Mouse (Mus musculus): ENCODE results near the gene Fbxo36. TPM values are rescaled to one million over a fixed set of nuclear protein-coding genes. Genes with fewer than 3 reads are reported as not detected.
A peak's percentile ranks its signal among the peaks of the same experiment; 100 is the strongest.

The Fbxo36 gene
- total RNA-seq (2014; fragmentation: Nextera tagmentation) (6.5 and 8.7 TPM in 2 replicates), total RNA-seq (2017) (0.41 and 0.78 TPM in 2 replicates)

DNA sequence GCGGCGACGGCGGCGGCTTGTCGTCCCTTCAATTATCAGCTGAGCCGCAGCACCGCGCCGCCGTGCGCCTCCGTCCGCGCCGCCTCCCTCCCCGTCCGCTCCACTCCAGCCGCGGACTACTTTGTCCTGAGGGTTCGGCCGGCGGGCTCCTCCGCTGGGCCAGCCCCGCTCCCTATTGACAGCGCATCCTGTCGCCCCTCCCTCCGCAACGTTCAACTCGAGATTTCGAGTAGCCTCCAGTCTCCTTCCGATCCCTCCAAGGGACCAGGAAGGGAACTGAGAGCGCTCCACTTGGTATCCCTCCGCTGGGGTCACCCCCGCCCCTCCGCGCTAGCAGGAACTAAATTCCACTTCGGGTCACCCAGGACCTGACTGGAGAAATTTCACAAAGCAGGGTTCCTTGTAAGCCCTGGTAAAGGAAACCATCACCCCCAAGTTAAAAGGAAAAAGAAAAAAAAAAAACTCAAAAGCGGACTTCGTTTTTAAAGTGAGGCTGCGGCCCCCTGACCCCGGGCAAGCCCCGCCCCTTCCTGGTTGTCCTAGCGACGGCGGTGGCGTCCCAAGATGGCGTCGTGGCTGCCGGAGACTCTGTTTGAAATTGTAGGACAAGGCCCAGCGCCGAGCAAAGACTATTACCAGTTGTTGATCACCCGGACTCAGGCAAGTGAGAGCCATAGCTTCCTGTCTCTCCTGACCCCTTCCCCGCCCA, at the start of gene Fbxo36:
TSS of gene Fbxo36 (plus strand) at position 533 of the 709 bp plus-strand sequence.
- ATAC-seq (replicated peaks; ENCODE audit: poor library complexity, severe bottlenecking), result peak; percentile 87

GRCm38 (mm10) chr1:84791393-84791792, 48.2 kb upstream of the Fbxo36 start:
- ATAC-seq (replicated peaks; ENCODE audit: poor library complexity, severe bottlenecking), result no peak

DNA sequence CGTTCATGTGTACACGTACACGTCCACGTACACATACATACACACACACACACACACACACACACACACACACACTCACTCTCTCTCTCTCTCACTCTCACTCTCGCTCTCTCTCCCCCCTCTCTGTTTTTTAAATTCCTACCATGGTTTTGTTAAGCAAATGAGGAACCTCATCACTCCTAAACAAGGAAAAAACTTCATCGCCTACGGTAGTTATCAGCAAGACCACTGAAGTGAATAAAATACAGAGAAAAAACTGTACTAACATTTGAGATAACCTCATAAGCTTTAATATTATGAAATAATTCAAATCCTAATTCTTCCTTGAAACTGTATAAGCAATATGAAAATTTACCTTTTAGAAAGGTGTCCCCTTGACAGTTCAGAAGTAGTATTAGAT, 44.3 kb upstream of the Fbxo36 start:
- no peak for ATAC-seq (replicated peaks; ENCODE audit: poor library complexity, severe bottlenecking)

- peak; percentile 86 for ATAC-seq (replicated peaks; ENCODE audit: poor library complexity, severe bottlenecking)
Observed at GRCm38 (mm10) chr1:84799166-84799565, 40.5 kb upstream of the Fbxo36 start.

DNA sequence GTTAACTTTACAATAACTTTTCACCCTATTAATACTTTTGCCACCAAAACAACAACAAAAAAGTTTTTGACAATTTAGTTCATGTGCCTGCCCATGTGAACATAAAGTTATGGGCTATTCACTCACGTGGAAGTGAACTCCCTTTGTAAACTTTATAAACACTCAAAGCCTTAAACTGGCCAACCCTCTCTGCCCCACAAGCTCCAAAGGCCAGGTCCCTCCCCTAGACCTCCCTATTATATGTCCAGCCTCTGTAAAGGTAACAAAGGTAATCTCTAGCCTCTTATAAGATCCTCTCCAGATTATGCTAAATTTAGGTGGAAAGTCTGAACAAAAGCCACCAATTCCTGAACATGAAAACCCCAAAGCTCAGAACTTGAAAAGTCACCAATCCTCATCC, 35.9 kb upstream of the Fbxo36 start:
- ATAC-seq (replicated peaks; ENCODE audit: poor library complexity, severe bottlenecking), result no peak

GRCm38 (mm10) chr1:84817596-84817995, 22.0 kb upstream of the Fbxo36 start:
- ATAC-seq (replicated peaks; ENCODE audit: poor library complexity, severe bottlenecking), result no peak

GRCm38 (mm10) chr1:84825091-84825490, 14.6 kb upstream of the Fbxo36 start:
- no peak for ATAC-seq (replicated peaks; ENCODE audit: poor library complexity, severe bottlenecking)

- no peak for ATAC-seq (replicated peaks; ENCODE audit: poor library complexity, severe bottlenecking)
Observed at GRCm38 (mm10) chr1:84837523-84838145, 2.0 kb upstream of the Fbxo36 start.

DNA sequence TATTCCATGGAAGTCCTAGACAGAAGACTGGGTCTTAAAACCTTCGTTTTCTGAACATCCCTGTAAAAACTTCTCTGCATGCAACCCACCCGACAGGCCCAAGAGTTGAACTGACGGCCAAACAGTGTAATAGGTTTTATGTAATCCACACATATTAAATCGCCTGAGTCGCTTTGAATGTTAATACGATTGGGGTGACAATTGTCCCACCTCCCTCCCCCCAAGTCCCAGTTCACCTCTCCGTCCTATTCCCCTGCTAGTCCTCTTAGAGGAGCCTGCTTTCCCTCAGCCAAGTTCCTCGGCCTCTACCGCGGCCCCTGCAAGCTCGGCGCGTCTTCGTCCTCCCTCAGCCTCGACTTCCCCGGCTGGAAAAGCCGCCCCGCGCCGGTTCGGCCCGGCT, 1.5 kb upstream of the Fbxo36 start:
- no peak for ATAC-seq (replicated peaks; ENCODE audit: poor library complexity, severe bottlenecking)

DNA sequence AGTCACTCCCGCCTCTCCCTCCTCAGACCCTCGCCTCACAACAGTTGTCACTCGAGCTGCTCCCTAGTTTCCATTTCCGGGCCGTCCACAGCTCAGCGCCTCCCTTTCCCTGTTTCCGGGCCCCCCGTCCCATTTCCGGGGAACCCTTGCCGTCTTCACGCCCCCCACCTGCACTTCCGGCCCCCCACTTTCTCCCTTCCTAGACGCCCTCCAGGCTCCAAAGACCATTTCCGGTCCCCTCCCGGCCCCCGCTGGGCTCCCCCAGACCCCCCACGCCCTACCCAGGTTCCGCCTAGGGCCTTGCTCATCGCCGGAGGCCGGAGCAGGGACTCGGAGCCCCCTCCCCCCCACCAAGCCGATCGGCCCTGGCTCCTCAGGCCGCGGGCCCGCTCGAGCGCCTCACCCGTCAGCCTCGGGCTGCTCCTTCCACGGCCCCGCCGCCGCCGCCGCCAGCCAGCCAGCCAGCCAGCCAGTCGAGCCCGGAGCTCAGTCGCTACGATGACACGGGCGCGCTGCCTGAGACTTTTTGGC, 955 bp upstream of the Fbxo36 start:
- peak; percentile 28 for ATAC-seq (replicated peaks; ENCODE audit: poor library complexity, severe bottlenecking)

DNA sequence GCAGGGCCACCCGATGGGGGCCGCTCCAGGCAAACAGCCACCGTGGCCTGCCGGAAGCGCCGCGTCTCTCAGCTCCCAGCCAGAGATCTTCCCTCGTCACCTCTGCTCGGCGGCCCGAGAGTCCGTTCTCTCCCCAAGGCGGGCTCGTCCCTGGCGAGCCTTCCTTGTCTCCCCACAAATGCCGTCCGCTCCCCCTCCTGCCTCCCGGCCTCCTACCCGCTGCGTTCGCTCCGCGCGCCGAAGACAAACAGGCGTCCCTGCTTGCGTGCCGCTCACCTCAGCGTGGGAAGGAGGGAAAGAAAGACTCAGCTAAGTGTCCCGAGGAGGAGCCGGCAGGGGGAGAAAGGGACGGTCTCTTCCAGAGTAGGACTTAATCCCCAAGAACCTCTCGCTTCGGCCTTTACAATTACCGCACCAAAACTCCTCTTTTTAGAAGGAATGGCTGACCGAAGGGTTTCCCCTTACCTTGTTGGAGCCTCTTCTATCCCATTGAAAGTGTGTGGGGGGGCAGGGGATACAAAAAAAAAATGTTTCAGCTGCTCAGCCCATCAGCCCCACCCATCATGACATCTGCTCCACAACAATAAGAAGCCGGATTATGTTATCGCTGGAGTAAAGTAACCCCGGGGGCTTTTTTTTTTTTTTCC, 500 bp downstream of the Fbxo36 start, which contains the start of gene Trip12:
TSS of gene Trip12 (minus strand) at position 499 of the 647 bp plus-strand sequence.
- ATAC-seq (replicated peaks; ENCODE audit: poor library complexity, severe bottlenecking), result peak; percentile 45

- ATAC-seq (replicated peaks; ENCODE audit: poor library complexity, severe bottlenecking), result no peak
Observed at GRCm38 (mm10) chr1:84841061-84841460, 1.4 kb downstream of the Fbxo36 start.

GRCm38 (mm10) chr1:84843366-84843765, 3.7 kb downstream of the Fbxo36 start:
- ATAC-seq (replicated peaks; ENCODE audit: poor library complexity, severe bottlenecking), result no peak

- no peak for ATAC-seq (replicated peaks; ENCODE audit: poor library complexity, severe bottlenecking)
Observed at GRCm38 (mm10) chr1:84847698-84848097, 8.1 kb downstream of the Fbxo36 start.

DNA sequence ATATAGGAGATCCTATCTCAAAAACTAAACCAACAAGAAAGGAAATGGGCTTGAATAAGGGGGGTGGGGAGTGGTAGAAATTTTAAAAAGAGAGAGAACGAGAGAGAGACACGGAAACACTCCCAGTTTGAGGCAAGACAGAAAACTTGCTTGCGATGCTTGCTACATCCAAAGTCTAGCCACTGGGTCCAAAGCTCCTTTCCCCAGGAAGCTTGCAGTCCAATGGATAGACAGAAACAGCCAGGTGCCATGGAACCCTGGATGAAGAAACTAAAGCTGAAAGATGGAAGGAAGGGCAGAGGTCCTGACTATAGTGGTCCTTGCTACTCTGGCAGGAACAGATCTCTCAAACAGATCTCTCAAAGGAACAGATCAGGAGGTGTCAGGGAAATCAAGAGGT, 8.7 kb downstream of the Fbxo36 start:
- ATAC-seq (replicated peaks; ENCODE audit: poor library complexity, severe bottlenecking), result no peak

- ATAC-seq (replicated peaks; ENCODE audit: poor library complexity, severe bottlenecking), result no peak
Observed at GRCm38 (mm10) chr1:84848801-84849455, 9.3 kb downstream of the Fbxo36 start.

DNA sequence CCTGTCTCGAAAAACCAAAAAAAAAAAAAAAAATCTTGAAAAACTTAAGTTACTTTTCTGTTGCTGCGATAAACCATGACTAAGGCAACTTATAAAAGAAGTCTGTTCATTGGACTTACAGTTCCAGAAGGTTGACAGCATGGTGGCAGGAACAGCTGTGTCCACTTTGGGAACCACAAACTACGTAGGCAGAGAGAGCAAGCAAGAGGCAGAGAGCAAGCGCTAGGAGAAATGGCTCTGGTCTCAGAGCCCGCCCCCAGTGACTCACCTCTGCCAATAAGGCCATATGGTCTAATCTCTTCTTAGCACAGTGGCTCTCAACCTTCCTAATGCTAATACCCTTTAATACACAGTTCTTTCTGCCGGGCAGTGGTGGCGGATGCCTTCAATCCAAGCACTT, 10.2 kb downstream of the Fbxo36 start:
- no peak for ATAC-seq (replicated peaks; ENCODE audit: poor library complexity, severe bottlenecking)

GRCm38 (mm10) chr1:84850471-84850870, 10.8 kb downstream of the Fbxo36 start:
- ATAC-seq (replicated peaks; ENCODE audit: poor library complexity, severe bottlenecking), result no peak

- no peak for ATAC-seq (replicated peaks; ENCODE audit: poor library complexity, severe bottlenecking)
Observed at GRCm38 (mm10) chr1:84851512-84852235, 12.0 kb downstream of the Fbxo36 start.

- ATAC-seq (replicated peaks; ENCODE audit: poor library complexity, severe bottlenecking), result no peak
Observed at GRCm38 (mm10) chr1:84853721-84854120, 14.1 kb downstream of the Fbxo36 start.

All from granulocyte monocyte progenitor cell, adult 5-6 weeks (primary cell).